Mouse (Mus musculus) spleen, adult 2 months (tissue): Measurements from ENCODE around the gene Prr7.
A peak's percentile ranks its signal among the peaks of the same experiment; 100 is the strongest.

Experiments used
- CTCF ChIP-seq: fragments of 200-500 bp; IDR thresholded peaks from 2 replicates; pipeline ENCODE4 v1.5.1; 2011; ENCODE audit warnings: mild to moderate bottlenecking, inconsistent platforms; ENCODE audit not compliant: insufficient read depth, insufficient read length, insufficient replicate concordance; ENCODE audit errors: extremely low read depth
- POLR2A ChIP-seq: fragments of 200-500 bp; IDR thresholded peaks from 2 replicates; pipeline ENCODE4 v1.6.1; 2011; ENCODE audit warnings: low read depth, low read length, inconsistent platforms

DNA sequence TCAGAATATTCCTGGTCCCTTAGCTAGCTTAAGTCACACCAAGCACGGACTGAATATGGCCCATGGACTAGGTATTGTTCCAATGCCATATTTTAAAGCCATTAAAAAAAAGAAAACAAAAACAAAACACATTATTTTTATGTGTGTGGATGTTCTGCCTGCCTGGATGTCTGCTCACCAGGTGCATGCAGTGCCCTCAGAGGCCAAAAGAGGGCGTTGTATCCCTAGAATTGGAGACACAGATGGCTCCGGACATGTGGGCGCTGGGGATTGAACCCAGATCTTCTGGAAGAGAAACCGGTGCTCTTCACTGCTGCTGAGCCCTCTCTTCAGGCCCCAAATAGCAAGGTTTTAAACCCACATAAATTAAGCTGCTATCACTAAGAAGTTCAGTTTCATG, 14.0 kb downstream of the Prr7 start:
- TF ChIP-seq CTCF (peak; percentile 37; the same call in 1 of the 2 replicates), POLR2A (no peak)
